21 mouse cellular contexts compared by ENCODE assay signal in the genomic region with DNA sequence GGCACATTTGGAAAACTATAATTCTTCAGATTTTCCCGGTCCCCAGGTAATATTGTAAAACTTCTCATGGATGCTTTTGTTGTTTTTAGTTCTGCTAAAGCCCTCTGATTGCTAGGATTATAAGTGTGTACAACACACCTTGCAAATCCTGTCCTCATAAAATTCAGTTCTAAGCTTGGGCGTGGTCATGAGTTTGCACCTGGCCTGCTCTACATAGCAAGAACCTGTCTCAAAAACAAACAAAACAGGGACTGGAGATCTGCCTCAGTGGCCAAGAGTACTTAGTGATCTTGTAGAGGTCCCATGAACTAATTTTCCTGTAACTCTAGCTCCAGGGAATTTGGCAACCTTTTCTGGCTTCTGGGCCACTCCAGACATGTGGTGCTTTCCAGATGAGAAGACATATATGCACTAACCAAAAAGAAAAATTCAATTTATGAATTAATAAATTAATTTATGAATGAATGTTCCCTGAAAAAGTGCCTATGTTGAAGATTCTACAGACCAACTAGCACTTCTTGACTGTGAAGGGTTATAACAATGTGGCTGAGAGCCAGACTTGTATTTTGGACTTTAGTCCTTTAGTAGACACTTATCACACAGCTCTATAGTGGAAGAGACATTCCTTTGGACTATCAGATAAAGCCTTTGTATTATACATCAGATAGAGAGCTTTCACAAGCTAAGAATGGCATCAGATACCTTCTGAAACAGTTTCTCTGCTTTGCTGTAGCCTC.
"Had no signal": no experiment of that assay in that cellular context is flagged by ENCODE, and none has a peak within 500 bp of the region (broad histone marks: within the 10 kb centered on the region; RNA-seq: fewer than 3 reads in every experiment).

No protein-coding gene starts in this region.

- H3K4me3 ChIP-seq: layer of hippocampus, adult 2 months; limb, embryonic 10.5 days; limb, embryonic 13.5 days; lung, embryonic 15.5 days; midbrain, embryonic 12.5 days; myocyte; neural tube, embryonic 13.5 days had no signal

- H3K27me3 ChIP-seq: limb, embryonic 13.5 days; lung, embryonic 15.5 days; midbrain, embryonic 12.5 days; neural tube, embryonic 13.5 days had no signal

- H3K9ac ChIP-seq: limb, embryonic 13.5 days; liver, embryonic 14.5 days; liver, postnatal 0 days; lung, embryonic 15.5 days; midbrain, embryonic 12.5 days; neural tube, embryonic 13.5 days had no signal

- H3K4me1 ChIP-seq: limb, embryonic 13.5 days; lung, embryonic 15.5 days; midbrain, embryonic 12.5 days; neural tube, embryonic 13.5 days had no signal

- H3K36me3 ChIP-seq: limb, embryonic 10.5 days; limb, embryonic 13.5 days; lung, embryonic 15.5 days; midbrain, embryonic 12.5 days; neural tube, embryonic 13.5 days had no signal

- H3K27ac ChIP-seq: kidney, postnatal 0 days; layer of hippocampus, adult 2 months; limb, embryonic 10.5 days; limb, embryonic 13.5 days; liver, embryonic 14.5 days; lung, embryonic 15.5 days; midbrain, embryonic 12.5 days; neural tube, embryonic 13.5 days; stomach, postnatal 0 days had no signal

- H3K9me3 ChIP-seq: limb, embryonic 10.5 days; limb, embryonic 13.5 days; lung, embryonic 15.5 days; midbrain, embryonic 12.5 days; neural tube, embryonic 13.5 days had no signal

- DNase-seq: kidney, adult 11 months; kidney, postnatal 25 days; layer of hippocampus, adult 9-11 months; liver; liver, postnatal 0 days; lung, postnatal 10 days; lung, postnatal 4 days; thymus, adult 2 months; thymus, postnatal 14 days; thymus, postnatal 4 days had no signal

- ATAC-seq: liver, postnatal 0 days; midbrain, embryonic 16.5 days had no signal

- H3K4me2 ChIP-seq: limb, embryonic 13.5 days; lung, embryonic 15.5 days; midbrain, embryonic 12.5 days; neural tube, embryonic 13.5 days had no signal
